Mouse (Mus musculus) mesoderm, embryonic 11.5 days (tissue): ENCODE measurements at regions not wholly inside any gene's neighbourhood (a gene's known extent, or its start where the extent isn't known, plus 50 kb on each side); places are given as distances from the start of the nearest gene placed in this dataset.

Source experiments
- DNase-seq: peaks from one replicate; pipeline ENCODE4 v3.0.0-alpha.2; 2012; ENCODE audit warnings: low read depth, low spot score

GRCm38 (mm10) chr11:21478191-21478590 lies 93.8 kb upstream of the Wdpcp start:
- no peak for DNase-seq

GRCm38 (mm10) chr11:21470711-21471110 lies 99.7 kb upstream of the Ugp2 start:
- DNase-seq: no peak

GRCm38 (mm10) chr11:21468465-21468864 lies 97.5 kb upstream of the Ugp2 start:
- peak; percentile 3 for DNase-seq

- DNase-seq: no peak
Measured at GRCm38 (mm10) chr11:21460011-21460410, 89.0 kb upstream of the Ugp2 start.

- peak; percentile 48 for DNase-seq
Measured at GRCm38 (mm10) chr11:21453308-21454106, 82.5 kb upstream of the Ugp2 start.

GRCm38 (mm10) chr11:21433726-21434125 lies 62.7 kb upstream of the Ugp2 start:
- no peak for DNase-seq

- DNase-seq: no peak
Measured at GRCm38 (mm10) chr11:21430021-21430420, 59.0 kb upstream of the Ugp2 start.

GRCm38 (mm10) chr11:21428749-21429148 lies 57.7 kb upstream of the Ugp2 start:
- no peak for DNase-seq

GRCm38 (mm10) chr11:21428013-21428317 lies 57.0 kb upstream of the Ugp2 start:
- no peak for DNase-seq

GRCm38 (mm10) chr11:21427291-21428012 lies 56.5 kb upstream of the Ugp2 start:
- DNase-seq: no peak

GRCm38 (mm10) chr11:21425480-21426101 lies 54.6 kb upstream of the Ugp2 start:
- DNase-seq: no peak

GRCm38 (mm10) chr11:21424345-21424744 lies 53.3 kb upstream of the Ugp2 start:
- no peak for DNase-seq

GRCm38 (mm10) chr11:21422281-21422878 lies 51.4 kb upstream of the Ugp2 start:
- no peak for DNase-seq
